Mouse (Mus musculus) liver, embryonic 15.5 days (tissue): ENCODE results near the gene Pknox2. TPM values are rescaled to one million over a fixed set of nuclear protein-coding genes. Genes with fewer than 3 reads are reported as not detected.
A peak's percentile ranks its signal among the peaks of the same experiment; 100 is the strongest.

ENCODE experiments used
- ATAC-seq: fragments of 200-750 bp; cut with Nextera tagmentation; 2 replicates; pipeline ENCODE4 v1.8.0; 2017; ENCODE audit warnings: moderate number of reproducible peaks, mild to moderate bottlenecking, moderate library complexity; ENCODE audit not compliant: insufficient read depth
- H3K27ac ChIP-seq: fragments of 300-500 bp; sonication (generic); replicated peaks from 2 replicates; pipeline ENCODE4 v1.5.1; 2015; ENCODE audit warnings: mild to moderate bottlenecking, inconsistent platforms
- H3K27me3 ChIP-seq: fragments of 300-500 bp; sonication (generic); 2 replicates; pipeline ENCODE4 v1.6.1; 2015; ENCODE audit warnings: mild to moderate bottlenecking, inconsistent platforms
- H3K36me3 ChIP-seq: fragments of 300-500 bp; sonication (generic); replicated peaks from 2 replicates; pipeline ENCODE4 v1.6.1; 2015; ENCODE audit warnings: moderate library complexity, mild to moderate bottlenecking, inconsistent platforms
- H3K4me1 ChIP-seq: fragments of 300-500 bp; sonication (generic); replicated peaks from 2 replicates; pipeline ENCODE4 v1.6.1; 2015; ENCODE audit warnings: inconsistent platforms
- H3K4me2 ChIP-seq: fragments of 300-500 bp; sonication (generic); 2 replicates; pipeline ENCODE4 v1.6.1; 2015; ENCODE audit warnings: moderate library complexity, mild to moderate bottlenecking, inconsistent platforms
- H3K4me3 ChIP-seq: fragments of 300-500 bp; sonication (generic); replicated peaks from 2 replicates; pipeline ENCODE4 v1.5.1; 2015; ENCODE audit warnings: mild to moderate bottlenecking, inconsistent platforms
- H3K9ac ChIP-seq: fragments of 300-500 bp; sonication (generic); 2 replicates; pipeline ENCODE4 v1.6.1; 2015; ENCODE audit warnings: moderate library complexity, mild to moderate bottlenecking, inconsistent platforms
- H3K9me3 ChIP-seq: fragments of 300-500 bp; sonication (generic); replicated peaks from 2 replicates; pipeline ENCODE4 v1.6.1; 2016; ENCODE audit warnings: inconsistent platforms
- WGBS: fragments of 180-500 bp; shearing (Covaris S2); methylation state at CpG from one replicate; pipeline ENCODE4 v1.1.7; 2015; ENCODE audit warnings: mixed read lengths; ENCODE audit not compliant: insufficient replicate concordance; 5-methylcytosine and 5-hydroxymethylcytosine counted together
- polyA plus RNA-seq: library from polyadenylated mRNA; unstranded; fragments of >200 nt; fragmentation: Nextera tagmentation; extraction: Ambion mirVana; gene quantifications from 2 replicates; pipeline ENCODE4 v1.2.1, GENCODE M21; 2015

The Pknox2 gene
- polyA plus RNA-seq, 1 experiment from 2014 or later, result 0.44 TPM

GRCm38 (mm10) chr9:37140464-37141181 is 6.6 kb downstream of the Pknox2 start:
- 0 out of 2 replicates have a peak, but pooled peaks cover 3% of the 10 kb centered on the region for H3K4me1 ChIP-seq
- H3K27me3 ChIP-seq, result peaks cover 57% of the 10 kb centered on the region
- no peak overlapping the region for H3K9ac ChIP-seq
- ATAC-seq, result no peak
- no peaks in the 10 kb centered on the region for H3K36me3 ChIP-seq
- no peaks in the 10 kb centered on the region for H3K9me3 ChIP-seq
- H3K4me3 ChIP-seq, result no peak overlapping the region
- no peak overlapping the region for H3K27ac ChIP-seq
- H3K4me2 ChIP-seq, result no peak overlapping the region
- 41% methylated on average over 5 of the region's 5 CpGs for WGBS

DNA sequence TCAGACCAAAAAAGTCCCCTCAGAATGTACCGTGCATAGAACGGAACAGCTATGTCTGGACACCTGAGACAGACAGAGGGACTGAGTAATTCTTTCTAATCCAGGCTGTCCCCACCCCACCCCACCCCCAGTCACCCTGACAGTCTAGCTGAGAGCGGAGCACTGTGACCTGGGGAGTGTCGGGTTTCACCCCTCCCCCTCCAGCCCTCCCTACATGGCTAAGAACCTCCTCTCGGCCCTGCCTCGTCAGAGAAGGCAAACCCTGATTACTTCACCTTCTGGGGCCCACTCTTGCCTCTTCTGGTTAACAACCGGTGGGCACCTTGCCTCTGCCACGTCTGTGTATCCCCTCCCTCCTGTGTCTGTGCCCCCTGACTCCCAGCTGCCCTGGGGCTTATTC is 7.7 kb downstream of the Pknox2 start:
- WGBS, result 7% methylated on average over 8 of the region's 8 CpGs

GRCm38 (mm10) chr9:37138883-37139282 is 8.3 kb downstream of the Pknox2 start:
- Histone ChIP-seq H3K4me1 (0 out of 2 replicates have a peak, but pooled peaks cover 3% of the 10 kb centered on the region), H3K9ac (no peak overlapping the region), H3K27me3 (peaks cover 39% of the 10 kb centered on the region), H3K4me3 (no peak overlapping the region), H3K9me3 (no peaks in the 10 kb centered on the region), H3K36me3 (no peaks in the 10 kb centered on the region), H3K27ac (no peak overlapping the region), H3K4me2 (no peak overlapping the region)
- WGBS, result 17% methylated on average over 4 of the region's 4 CpGs
- no peak for ATAC-seq

More for the DNA sequence above, 7.7 kb downstream of the Pknox2 start:
- no peaks in the 10 kb centered on the region for H3K9me3 ChIP-seq
- peak; percentile 56; the same call in 1 of the 2 replicates for ATAC-seq
- H3K4me3 ChIP-seq, result no peak overlapping the region
- peaks cover 46% of the 10 kb centered on the region for H3K27me3 ChIP-seq
- no peak overlapping the region for H3K9ac ChIP-seq
- H3K4me1 ChIP-seq, result 0 out of 2 replicates have a peak, but pooled peaks cover 3% of the 10 kb centered on the region
- H3K27ac ChIP-seq, result no peak overlapping the region
- no peaks in the 10 kb centered on the region for H3K36me3 ChIP-seq
- peak overlapping the region; percentile 36 for H3K4me2 ChIP-seq

- 72% methylated on average over 13 of the region's 13 CpGs for WGBS
- no peak for ATAC-seq
Observed at GRCm38 (mm10) chr9:37136340-37136739, 10.9 kb downstream of the Pknox2 start.

GRCm38 (mm10) chr9:37133495-37133894 is 13.7 kb downstream of the Pknox2 start:
- Histone ChIP-seq H3K27ac (no peak overlapping the region), H3K9ac (no peak overlapping the region), H3K36me3 (no peaks in the 10 kb centered on the region), H3K27me3 (no peaks in the 10 kb centered on the region), H3K4me1 (no peaks in the 10 kb centered on the region), H3K4me2 (no peak overlapping the region), H3K9me3 (no peaks in the 10 kb centered on the region), H3K4me3 (no peak overlapping the region)
- WGBS, result 48% methylated on average over 7 of the region's 7 CpGs
- ATAC-seq, result no peak

More at GRCm38 (mm10) chr9:37136340-37136739, 10.9 kb downstream of the Pknox2 start:
- Histone ChIP-seq H3K4me3 (no peak overlapping the region), H3K27ac (no peak overlapping the region), H3K9me3 (no peaks in the 10 kb centered on the region), H3K9ac (no peak overlapping the region), H3K36me3 (no peaks in the 10 kb centered on the region), H3K4me1 (0 out of 2 replicates have a peak, but pooled peaks cover 3% of the 10 kb centered on the region), H3K27me3 (peaks cover 16% of the 10 kb centered on the region; the same call in 1 of the 2 replicates), H3K4me2 (no peak overlapping the region)

GRCm38 (mm10) chr9:37129046-37129445 is 18.2 kb downstream of the Pknox2 start:
- H3K4me2 ChIP-seq, result no peak overlapping the region
- no peak overlapping the region for H3K9ac ChIP-seq
- H3K36me3 ChIP-seq, result no peaks in the 10 kb centered on the region
- H3K27me3 ChIP-seq, result no peaks in the 10 kb centered on the region
- H3K27ac ChIP-seq, result no peak overlapping the region
- H3K4me3 ChIP-seq, result no peak overlapping the region
- no peak for ATAC-seq
- 69% methylated on average over 6 of the region's 6 CpGs for WGBS
- H3K4me1 ChIP-seq, result no peaks in the 10 kb centered on the region
- H3K9me3 ChIP-seq, result no peaks in the 10 kb centered on the region

GRCm38 (mm10) chr9:37126197-37126596 is 21.0 kb downstream of the Pknox2 start:
- WGBS, result 67% methylated on average over 2 of the region's 2 CpGs
- ATAC-seq, result no peak
- no peak overlapping the region for H3K27ac ChIP-seq

DNA sequence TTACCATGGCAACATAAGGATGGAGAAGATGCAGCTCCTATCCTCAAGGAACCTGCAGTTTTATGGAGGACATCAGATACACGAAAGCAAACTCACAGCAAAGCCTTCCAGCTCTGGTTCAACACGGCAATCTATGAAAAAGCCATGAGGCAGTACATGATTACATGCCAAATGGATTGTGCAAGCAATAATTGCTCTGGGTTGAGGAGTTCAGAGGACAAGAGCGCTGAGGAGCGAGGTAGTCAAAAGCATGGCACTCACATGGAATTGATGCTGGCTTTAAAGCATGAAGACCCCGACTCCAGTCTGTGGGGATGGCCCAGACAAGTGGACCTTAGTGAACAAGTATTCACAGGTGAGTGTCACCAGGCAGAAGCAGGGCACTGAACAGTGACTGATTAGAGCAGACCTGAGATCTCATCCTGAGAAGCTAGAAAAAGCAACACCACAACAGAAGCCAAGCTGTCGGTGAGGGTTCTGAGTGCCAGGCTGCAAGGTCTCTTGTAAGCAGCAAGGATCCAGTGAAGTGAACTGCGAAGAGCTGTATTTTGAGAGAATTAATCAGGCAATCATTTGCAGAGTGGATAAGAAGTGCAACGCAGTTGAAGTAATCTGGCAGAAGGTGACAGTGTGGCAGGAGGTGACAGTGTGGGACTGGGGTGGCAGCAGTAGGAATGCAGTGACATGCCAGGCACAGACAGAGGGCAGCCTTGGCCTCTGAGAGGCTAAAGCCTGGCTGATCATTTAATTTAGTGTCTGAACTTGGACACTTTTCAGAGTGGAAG is 22.3 kb downstream of the Pknox2 start:
- Histone ChIP-seq H3K4me3 (no peak overlapping the region), H3K9me3 (no peaks in the 10 kb centered on the region), H3K4me1 (no peaks in the 10 kb centered on the region), H3K4me2 (no peak overlapping the region), H3K27me3 (no peaks in the 10 kb centered on the region; the same call in 1 of the 2 replicates), H3K27ac (no peak overlapping the region), H3K9ac (no peak overlapping the region), H3K36me3 (no peaks in the 10 kb centered on the region)
- ATAC-seq, result no peak
- WGBS, result 60% methylated on average over 8 of the region's 8 CpGs

More at GRCm38 (mm10) chr9:37126197-37126596, 21.0 kb downstream of the Pknox2 start:
- H3K4me3 ChIP-seq, result no peak overlapping the region
- H3K4me2 ChIP-seq, result no peak overlapping the region
- no peak overlapping the region for H3K9ac ChIP-seq
- H3K27me3 ChIP-seq, result no peaks in the 10 kb centered on the region
- H3K36me3 ChIP-seq, result no peaks in the 10 kb centered on the region
- no peaks in the 10 kb centered on the region for H3K9me3 ChIP-seq
- H3K4me1 ChIP-seq, result no peaks in the 10 kb centered on the region

DNA sequence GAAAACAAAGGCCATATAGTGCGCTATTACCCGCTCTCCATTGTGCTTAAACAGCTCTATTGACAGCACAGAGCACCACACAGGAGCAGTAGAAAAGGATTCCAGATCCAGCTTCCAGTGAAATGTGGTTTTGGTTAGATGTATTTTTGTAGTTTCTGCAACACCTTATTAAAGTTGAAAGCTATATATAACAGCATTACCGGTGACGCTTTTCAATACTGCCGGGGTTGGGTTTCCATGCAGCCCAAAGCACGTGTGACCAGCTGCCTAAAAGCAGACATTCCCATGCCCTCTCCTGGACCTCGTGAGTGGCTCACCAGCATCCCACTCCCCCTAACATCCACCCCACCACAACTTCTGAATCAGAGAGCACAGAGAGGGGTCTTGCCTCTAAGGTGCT is 23.8 kb downstream of the Pknox2 start:
- Histone ChIP-seq H3K9ac (no peak overlapping the region), H3K4me2 (no peak overlapping the region), H3K27ac (no peak overlapping the region), H3K27me3 (no peaks in the 10 kb centered on the region; the same call in 1 of the 2 replicates), H3K36me3 (no peaks in the 10 kb centered on the region), H3K9me3 (no peaks in the 10 kb centered on the region), H3K4me3 (no peak overlapping the region), H3K4me1 (no peaks in the 10 kb centered on the region)
- 72% methylated on average over 7 of the region's 7 CpGs for WGBS
- ATAC-seq, result no peak

DNA sequence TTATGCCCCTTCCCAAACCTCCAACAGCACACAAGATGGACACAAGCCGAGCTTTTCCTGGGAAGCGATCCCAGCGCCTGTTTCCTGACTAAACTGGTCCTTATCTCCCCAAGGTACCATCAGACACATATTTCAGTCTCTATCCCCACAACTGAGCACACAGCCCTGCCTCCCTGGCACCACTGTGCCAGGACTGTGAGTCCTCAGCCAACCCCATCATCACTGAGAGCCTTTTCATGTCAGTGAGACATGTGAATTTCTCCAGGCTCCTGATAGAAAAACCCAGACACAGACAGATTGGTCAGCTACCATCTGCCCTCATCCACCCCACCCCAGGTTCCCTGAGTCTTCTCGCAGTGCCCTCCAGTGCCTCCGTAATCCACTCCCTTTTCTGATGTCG is 24.2 kb downstream of the Pknox2 start:
- 58% methylated on average over 6 of the region's 6 CpGs for WGBS
- H3K4me3 ChIP-seq, result no peak overlapping the region
- no peaks in the 10 kb centered on the region for H3K36me3 ChIP-seq
- no peaks in the 10 kb centered on the region for H3K9me3 ChIP-seq
- H3K27ac ChIP-seq, result no peak overlapping the region
- no peak for ATAC-seq
- no peaks in the 10 kb centered on the region for H3K4me1 ChIP-seq
- H3K27me3 ChIP-seq, result no peaks in the 10 kb centered on the region; the same call in 1 of the 2 replicates
- no peak overlapping the region for H3K4me2 ChIP-seq
- H3K9ac ChIP-seq, result no peak overlapping the region

GRCm38 (mm10) chr9:37122381-37122780 is 24.8 kb downstream of the Pknox2 start:
- no peaks in the 10 kb centered on the region; the same call in 1 of the 2 replicates for H3K27me3 ChIP-seq
- no peak for ATAC-seq
- H3K36me3 ChIP-seq, result no peaks in the 10 kb centered on the region
- no peak overlapping the region for H3K27ac ChIP-seq
- WGBS, result 68% methylated on average over 1 of the region's 1 CpGs
- no peak overlapping the region for H3K9ac ChIP-seq
- no peak overlapping the region for H3K4me2 ChIP-seq
- no peaks in the 10 kb centered on the region for H3K4me1 ChIP-seq
- H3K4me3 ChIP-seq, result no peak overlapping the region
- H3K9me3 ChIP-seq, result no peaks in the 10 kb centered on the region
